Mouse (Mus musculus): ENCODE measurements at regions not wholly inside any gene's neighbourhood (a gene's known extent, or its start where the extent isn't known, plus 50 kb on each side); places are given as distances from the start of the nearest gene placed in this dataset.

DNA sequence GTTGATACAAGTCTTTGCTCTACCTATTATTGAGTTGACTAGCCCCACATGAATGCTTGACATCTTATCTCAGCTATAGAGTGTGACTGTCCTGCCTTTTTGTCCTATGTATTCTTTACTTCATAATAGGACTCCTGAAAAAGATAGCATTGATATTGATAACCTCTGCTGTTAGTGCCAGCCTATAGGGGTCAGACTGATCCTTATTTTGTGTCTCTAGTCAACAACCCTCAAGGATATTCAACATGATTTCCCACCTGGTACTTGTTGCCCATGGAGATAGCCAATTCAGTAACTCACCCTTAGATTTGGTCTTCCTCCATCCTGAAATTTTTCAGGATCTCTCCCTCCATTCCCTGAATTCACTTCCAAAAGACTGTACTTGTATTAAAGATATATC lies 52.6 kb upstream of the Ift57 start:
- no peak for TF ChIP-seq CTCF (IDR thresholded peaks at IDR 0.05; ENCODE audit: insufficient read depth, low read length)
- no peak for TF ChIP-seq POLR2A (IDR thresholded peaks at IDR 0.05; ENCODE audit: borderline replicate concordance, extremely low read depth, low read depth, low read length)

All from lung, adult 2 months (tissue).